Mouse (Mus musculus) megakaryocyte, adult 5-6 weeks (primary cell): Measurements from ENCODE around the gene Tmtc1. TPM values are rescaled to one million over a fixed set of nuclear protein-coding genes. Genes with fewer than 3 reads are reported as not detected.

Experiments used
- ATAC-seq: 2 replicates; pipeline ENCODE4 v1.8.0; 2016; ENCODE audit warnings: mild to moderate bottlenecking, inconsistent platforms; ENCODE audit not compliant: poor library complexity, severe bottlenecking
- total RNA-seq, 2 experiments: library from RNA; stranded (forward) in 1 of 2; stranded (reverse) in 1 of 2; fragments of 153-499, 151-499 nt in 1 of 2; fragments of 221-1000, 200-1000 nt in 1 of 2; gene quantifications; 2 replicates each; pipeline versions ENCODE4 v1.2.3 to v1.2.4; 2015 to 2017

Tmtc1 gene
- total RNA-seq, 2 experiments from 2014 or later = 0.07 TPM; not detected in 1

- no peak for ATAC-seq
Measured at GRCm38 (mm10) chr6:148199177-148199576, 245.0 kb downstream of the Tmtc1 start.

- ATAC-seq = no peak
Measured at GRCm38 (mm10) chr6:148193972-148194701, 250.1 kb downstream of the Tmtc1 start.

- ATAC-seq = no peak
Measured at GRCm38 (mm10) chr6:148185694-148186093, 258.5 kb downstream of the Tmtc1 start.

Other genes starting within 250 kb of the Tmtc1 start
- 81.0 and 93.1 TPM in 2 replicates for gene Ergic2, start 232.0 kb downstream of the Tmtc1 start, total RNA-seq (2015)
- 108 and 134 TPM in 2 replicates for gene Ergic2, start 232.0 kb downstream of the Tmtc1 start, total RNA-seq (2017)